Mouse (Mus musculus) left cerebral cortex, postnatal 14 days (tissue): Measurements from ENCODE around the gene Krt9. TPM values are rescaled to one million over a fixed set of nuclear protein-coding genes. Genes with fewer than 3 reads are reported as not detected.

Experiments
- DNase-seq, 2 experiments: peaks; one replicate each; pipeline ENCODE4 v3.0.0; 2021 to 2022; ENCODE audit warnings: low spot score in 2 of 2, mixed read lengths in 1 of 2
- intact Hi-C: fragments of 180-260 bp; cut with DNase I; formaldehyde crosslinking; loops from one replicate; pipeline ENCODE4 v1.15.1; 2025
- total RNA-seq, 2 experiments: library from RNA; stranded (reverse); gene quantifications; 2 replicates each; pipeline ENCODE4 v1.2.3; 2021

Krt9 gene
- total RNA-seq, 2 experiments from 2014 or later: 2.6 to 2.7 TPM

DNA sequence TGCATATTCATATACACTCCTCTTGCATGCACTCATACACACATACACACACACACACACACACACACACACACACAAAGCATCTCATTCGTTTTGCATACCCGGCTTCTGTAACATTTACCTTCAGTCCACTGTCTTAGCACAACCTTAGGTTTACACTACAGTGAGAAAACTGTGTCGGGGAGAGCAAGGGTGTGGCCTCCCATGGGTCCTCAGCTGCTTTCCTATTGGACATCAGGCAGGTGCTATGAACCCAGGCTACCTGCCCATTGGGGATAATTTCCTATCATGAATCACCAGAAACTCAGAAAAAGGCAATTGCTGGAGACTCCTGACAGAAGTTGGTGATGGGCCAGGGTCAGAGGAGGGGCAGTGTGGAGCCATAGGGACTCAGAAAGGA is 35.7 kb downstream of the Krt9 start:
- DNase-seq: no peak
- intact Hi-C loops: no loop called here

DNA sequence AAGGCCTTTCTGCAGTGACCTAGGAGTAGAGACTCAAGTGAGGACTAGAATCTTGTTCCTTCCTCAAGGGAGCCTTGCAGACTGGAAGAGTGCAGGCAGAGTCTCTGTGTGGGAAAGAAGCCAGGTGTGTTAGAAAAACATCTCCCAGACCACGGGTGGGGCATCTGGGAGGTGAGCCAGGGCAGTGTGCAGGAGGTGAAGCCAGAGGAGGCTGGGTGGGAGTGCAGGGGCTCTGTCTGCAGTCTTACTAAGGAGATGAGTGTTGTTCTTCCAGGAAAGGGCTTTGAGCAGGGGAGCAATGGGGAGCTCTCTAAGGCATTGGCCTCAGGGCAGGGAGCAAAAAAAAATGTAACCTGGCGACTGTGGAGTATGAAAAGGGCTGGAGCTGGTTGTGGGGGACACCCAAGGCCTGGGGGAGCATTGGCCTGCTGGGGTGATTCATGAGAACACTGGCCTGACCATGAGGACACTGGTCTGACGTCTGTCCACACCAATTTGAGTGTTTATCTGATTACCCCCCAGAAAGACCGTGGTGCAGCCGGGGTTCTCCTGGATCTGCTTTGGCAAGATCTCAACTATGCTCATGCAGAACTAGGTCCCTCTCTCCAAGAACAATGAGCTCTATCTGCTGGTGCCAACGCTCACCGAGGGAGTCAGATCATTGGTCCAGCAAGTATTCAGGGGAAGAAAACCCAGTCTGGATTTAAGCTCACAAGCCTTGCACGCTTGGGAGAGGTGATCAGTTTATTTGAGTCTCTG is 37.4 kb downstream of the Krt9 start:
- intact Hi-C loops: no loop called here
- DNase-seq: no peak

DNA sequence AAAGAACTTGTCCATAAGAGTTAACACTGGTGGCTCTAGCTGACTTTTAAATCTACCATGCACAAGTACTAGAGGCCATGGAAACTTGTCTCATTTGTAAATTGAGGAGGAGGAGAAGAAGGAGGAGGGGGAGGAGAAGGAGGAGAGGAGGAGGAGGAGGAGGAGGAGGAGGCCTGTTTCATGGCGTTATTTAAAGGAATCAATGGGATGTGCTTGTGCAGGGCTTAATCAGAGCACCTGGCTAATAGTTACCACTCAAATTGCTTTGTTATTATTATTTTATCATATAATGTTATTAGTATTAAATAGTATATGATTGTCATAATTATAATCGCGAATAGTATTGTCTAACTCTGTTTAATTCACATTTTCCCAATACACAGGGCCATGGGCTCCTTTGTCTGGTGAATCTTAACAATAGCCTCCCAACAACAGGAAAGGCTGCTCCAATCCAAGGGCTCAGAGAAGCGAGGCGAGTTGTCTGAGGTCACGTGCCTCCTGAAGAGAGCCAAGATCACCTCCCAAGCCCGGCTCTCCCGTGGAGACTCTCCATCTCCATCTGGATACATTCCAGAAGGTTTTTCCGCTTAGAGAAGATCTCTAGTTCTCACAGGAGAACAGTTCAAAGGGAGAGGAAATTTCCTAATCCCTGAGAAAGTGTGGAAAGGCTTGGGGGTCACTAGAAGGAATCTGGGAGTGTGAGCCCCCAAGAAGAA is 44.3 kb downstream of the Krt9 start, which contains the start of gene Krt19:
Gene Krt19, minus strand, starts transcription at position 51 of the 716 bp plus-strand sequence.
- intact Hi-C loops: no loop called here
- DNase-seq: no peak

DNA sequence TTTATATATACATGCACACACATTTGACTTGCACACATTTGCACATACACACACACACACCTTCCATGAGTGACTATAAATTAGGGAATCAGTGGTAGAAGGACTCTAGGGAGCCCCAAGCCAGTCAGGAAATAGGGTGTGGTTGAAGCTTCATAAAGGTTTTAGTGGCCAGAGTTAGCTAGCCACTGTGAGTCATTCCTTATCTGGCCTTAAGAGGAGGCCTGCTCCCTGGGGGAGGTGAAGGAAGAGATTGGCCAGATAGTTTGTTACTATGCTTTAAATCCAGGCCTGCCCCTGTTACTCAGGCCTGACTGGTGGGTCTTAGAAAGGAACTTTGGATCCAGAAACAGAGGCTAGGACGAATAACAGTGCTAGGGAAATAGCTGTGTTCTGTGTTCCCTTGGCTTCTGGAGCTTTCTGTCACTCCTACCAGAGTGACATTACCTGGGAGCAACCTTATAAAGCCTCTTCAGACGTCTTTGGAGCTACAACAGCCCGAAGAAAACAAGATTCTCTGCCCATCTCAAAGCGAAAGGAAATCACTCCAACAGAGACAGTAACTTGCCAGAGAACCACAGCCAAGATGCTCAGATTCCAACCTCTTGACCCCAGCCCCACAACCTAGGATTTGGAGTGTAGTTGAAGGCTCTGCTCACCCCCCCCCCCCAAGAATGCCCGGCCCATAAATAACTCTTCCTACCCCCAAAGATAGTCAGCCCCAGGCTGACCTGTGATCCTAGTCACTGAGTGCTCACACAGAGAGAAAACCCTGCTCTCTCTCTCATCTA is 45.3 kb downstream of the Krt9 start:
- intact Hi-C loops: no loop called here
- no peak for DNase-seq

DNA sequence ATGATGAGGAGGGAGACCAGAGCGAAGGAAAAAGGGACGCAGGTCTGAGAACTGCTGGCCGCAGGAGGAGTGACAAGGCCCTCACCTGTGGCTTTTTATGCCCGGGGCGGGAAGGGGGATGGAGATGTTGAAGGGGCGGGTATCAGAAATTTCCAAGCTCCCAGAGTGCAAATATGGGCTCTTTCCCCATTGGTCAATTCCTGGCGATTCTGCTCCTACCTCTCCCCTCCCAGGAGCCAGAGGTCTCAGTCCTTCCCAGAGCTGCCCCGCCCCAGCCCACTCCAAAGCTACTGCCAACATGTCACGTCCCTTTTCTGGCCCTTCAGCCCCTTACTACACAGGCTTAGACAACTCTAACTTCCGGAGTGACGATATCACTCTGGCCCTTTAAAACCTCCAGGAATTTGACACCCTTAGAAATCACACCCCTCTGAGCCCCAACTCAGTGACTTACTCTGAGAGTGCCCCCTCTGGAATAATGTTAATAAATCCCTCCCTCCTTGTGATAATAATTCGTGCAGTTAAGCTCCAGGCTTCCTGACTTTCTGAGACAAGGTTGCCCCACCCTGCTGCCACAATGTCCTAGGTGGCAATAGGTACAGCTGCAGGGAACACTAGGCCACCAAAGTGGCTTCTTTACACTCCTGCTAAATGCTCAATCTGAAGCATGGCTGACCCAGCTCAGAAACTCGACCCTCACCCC is 47.0 kb downstream of the Krt9 start:
- intact Hi-C loops: no loop called here

DNA sequence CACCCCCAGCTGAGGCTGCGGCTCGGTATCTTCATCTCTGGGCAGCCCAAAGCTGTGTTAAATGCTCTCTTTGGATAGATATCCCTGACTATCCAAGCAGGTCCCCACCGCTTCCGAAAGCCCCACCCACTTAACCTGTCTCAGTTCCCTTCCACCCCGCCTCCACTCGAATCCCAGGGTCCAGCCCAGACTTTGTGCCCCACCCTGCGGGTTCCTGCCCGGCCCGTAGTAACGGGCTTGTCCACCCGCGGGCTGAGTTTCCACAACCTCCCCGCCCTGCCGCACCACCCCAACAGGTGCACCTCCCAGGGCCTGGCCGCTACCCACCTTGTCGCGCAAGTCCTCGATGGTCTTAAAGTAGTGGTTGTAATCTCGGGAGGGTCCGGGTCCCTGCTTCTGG is 47.9 kb downstream of the Krt9 start:
- intact Hi-C loops: no loop called here
- no peak for DNase-seq

More for the DNA sequence above, 47.0 kb downstream of the Krt9 start:
- DNase-seq: no peak

DNA sequence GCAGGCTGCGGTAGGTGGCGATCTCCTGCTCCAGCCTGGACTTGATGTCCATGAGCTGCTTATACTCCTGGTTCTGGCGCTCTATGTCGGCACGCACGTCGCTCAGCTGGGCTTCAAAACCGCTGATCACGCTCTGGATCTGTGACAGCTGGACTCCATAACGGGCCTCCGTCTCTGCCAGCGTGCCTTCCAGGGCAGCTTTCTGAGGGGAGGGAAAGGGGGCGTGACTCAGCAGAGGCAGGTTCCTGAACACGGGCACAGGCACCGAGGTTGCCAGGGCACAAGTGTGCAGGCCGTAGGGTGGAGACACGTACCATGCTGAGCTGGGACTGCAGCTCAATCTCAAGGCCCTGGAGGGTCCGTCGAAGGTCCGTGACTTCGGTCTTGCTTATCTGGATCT is 52.1 kb downstream of the Krt9 start:
- no peak for DNase-seq

DNA sequence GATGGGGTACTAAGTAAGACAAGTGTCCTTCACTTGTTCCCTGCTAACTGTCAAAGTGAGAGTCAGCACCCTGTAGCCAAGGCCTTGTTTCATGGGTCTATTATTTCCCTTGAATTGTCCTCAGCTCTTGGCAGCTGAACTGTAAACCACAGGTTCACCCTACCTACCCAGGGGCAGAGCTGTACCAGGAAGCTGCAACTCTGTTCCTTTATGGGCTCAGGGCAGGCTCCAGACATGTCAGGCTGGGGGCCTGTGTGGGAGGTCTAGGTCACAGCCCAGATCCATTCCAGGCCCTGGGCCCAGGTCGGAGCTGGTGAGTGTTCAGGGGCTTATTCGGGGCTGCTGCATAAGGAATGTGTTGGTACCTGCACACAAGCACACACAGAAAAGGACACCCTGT is 53.7 kb downstream of the Krt9 start:
- intact Hi-C loops: no loop called here
- DNase-seq: no peak

More for the DNA sequence above, 52.1 kb downstream of the Krt9 start:
- intact Hi-C loops: no loop called here

DNA sequence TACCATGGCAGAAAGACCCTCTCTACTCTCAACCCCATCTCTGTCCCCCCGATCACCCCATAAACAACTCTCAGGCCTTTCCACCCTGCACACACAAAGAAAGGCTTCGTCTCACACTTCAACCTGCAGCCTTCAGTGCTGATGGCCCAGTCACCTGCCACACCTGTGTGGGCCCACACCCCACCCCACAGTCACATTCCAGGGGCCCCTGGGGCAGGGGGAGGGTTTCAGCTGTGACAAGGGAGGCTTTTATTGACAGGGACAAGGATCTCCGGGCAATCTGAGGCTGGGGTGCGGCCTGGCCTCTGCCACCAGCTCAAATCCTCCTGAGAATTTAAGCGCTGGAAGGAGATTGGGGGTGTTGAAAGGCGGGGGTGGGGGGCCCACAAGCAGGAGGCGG is 54.2 kb downstream of the Krt9 start:
- intact Hi-C loops: no loop called here
- DNase-seq: no peak

DNA sequence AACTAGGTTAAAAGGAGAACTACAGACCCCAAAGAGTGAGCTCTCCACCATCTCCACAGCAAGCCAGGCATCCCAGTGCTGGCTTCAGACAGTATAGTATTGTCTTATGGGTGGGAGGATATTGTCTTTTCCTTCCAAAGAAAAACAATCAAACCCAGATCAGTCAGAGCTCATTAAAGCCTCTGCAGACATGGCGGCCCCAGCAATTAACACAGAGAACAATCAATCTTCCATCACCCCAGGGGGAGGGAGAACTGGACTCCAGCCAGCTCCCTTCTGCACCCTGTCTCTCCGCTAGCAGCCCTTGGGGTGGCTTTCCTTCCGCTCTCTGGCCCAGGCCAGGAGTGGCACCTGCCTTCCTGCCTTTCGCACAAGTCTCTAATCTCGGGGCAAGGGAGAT is 55.4 kb downstream of the Krt9 start:
- peak in 1 of 2 experiments; percentile 9 for DNase-seq
- intact Hi-C loops: no loop called here

Other genes starting within 250 kb of the Krt9 start
- gene Krtap9-5, start 244.8 kb downstream of the Krt9 start, total RNA-seq: not detected
- not detected for gene Krtap29-1, start 214.2 kb downstream of the Krt9 start, total RNA-seq
- gene Krtap16-1, start 206.6 kb downstream of the Krt9 start, total RNA-seq: not detected
- gene Krtap17-1, start 199.3 kb downstream of the Krt9 start, total RNA-seq: not detected
- gene Krt33a, start 177.0 kb downstream of the Krt9 start, total RNA-seq: not detected
- not detected for gene Krt33b, start 163.4 kb downstream of the Krt9 start, total RNA-seq
- not detected for gene Krt34, start 151.7 kb downstream of the Krt9 start, total RNA-seq
- gene Krt31, start 142.7 kb downstream of the Krt9 start, total RNA-seq: not detected
- gene Krt32, start 105.0 kb downstream of the Krt9 start, total RNA-seq: not detected
- not detected for gene Krt35, start 97.0 kb downstream of the Krt9 start, total RNA-seq
- gene Krt36, start 87.6 kb downstream of the Krt9 start, total RNA-seq: not detected
- not detected for gene Krt13, start 71.7 kb downstream of the Krt9 start, total RNA-seq
- not detected for gene Krt15, start 57.3 kb downstream of the Krt9 start, total RNA-seq
- gene Krt19, start 44.6 kb downstream of the Krt9 start, total RNA-seq: under 1 TPM in 1 of 2 experiments, not detected in 1; 0.63 TPM
- gene Krt14, start 14.3 kb upstream of the Krt9 start, total RNA-seq: not detected
- gene Krt16, start 55.7 kb upstream of the Krt9 start, total RNA-seq: not detected
- not detected for gene Krt17, start 67.8 kb upstream of the Krt9 start, total RNA-seq
- not detected for gene Krt42, start 76.6 kb upstream of the Krt9 start, total RNA-seq
- 100 to 1,000 TPM; 803 to 821 TPM for gene Eif1, start 126.6 kb upstream of the Krt9 start, total RNA-seq
- not detected for gene Gast, start 141.2 kb upstream of the Krt9 start, total RNA-seq
- 100 to 1,000 TPM in 1 of 2 experiments, 10 to 100 TPM in 1; 94.6 to 151 TPM for gene Hap1, start 162.9 kb upstream of the Krt9 start, total RNA-seq
- gene Jup, start 204.5 kb upstream of the Krt9 start, total RNA-seq: 10 to 100 TPM; 38.1 to 49.8 TPM
- 1 to 10 TPM; 5.7 to 5.8 TPM for gene P3h4, start 221.6 kb upstream of the Krt9 start, total RNA-seq
- gene Fkbp10, start 222.5 kb upstream of the Krt9 start, total RNA-seq: 10 to 100 TPM; 10.0 to 12.2 TPM
- 10 to 100 TPM; 62.9 to 63.1 TPM for gene Nt5c3b, start 248.6 kb upstream of the Krt9 start, total RNA-seq
- 1 to 10 TPM; 1.4 to 2.2 TPM for gene Klhl10, start 248.7 kb upstream of the Krt9 start, total RNA-seq